Mouse (Mus musculus): ENCODE results near the gene Zdhhc9. TPM values are rescaled to one million over a fixed set of nuclear protein-coding genes. Genes with fewer than 3 reads are reported as not detected.

The Zdhhc9 gene
- polyA plus RNA-seq, 1 experiment from 2014 or later: 9.4 TPM

- WGBS: 86% methylated on average over 11 of the region's 11 CpGs
- no peak for ATAC-seq (ENCODE audit: low FRiP score, low read depth)
Observed at GRCm38 (mm10) chrX:48158229-48158919, 50.3 kb downstream of the Zdhhc9 start.

DNA sequence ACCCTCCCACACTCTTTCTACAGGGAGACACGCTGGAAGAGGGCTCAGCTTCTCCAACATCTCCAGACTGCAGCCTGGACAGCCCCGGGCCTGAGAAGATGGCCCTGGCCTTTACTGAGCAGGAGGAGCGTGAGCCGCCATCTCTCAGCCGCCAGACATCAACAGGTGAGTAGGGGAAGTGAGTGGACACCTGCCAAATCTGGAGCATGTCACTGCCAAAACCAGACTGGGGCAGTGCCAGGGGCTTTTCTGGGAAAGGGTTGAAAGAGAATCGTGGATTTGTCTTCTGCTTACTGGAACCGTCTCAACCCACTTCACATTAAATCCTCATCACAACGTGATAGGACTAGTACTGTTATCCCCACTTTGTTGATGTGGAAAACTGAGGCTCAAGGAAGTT, 51.3 kb downstream of the Zdhhc9 start:
- H3K4me3 ChIP-seq: no peak overlapping the region
- no peaks in the 10 kb centered on the region for H3K36me3 ChIP-seq
- H3K27me3 ChIP-seq: no peaks in the 10 kb centered on the region
- no peak overlapping the region for H3K27ac ChIP-seq (replicated peaks)
- H3K9me3 ChIP-seq: no peaks in the 10 kb centered on the region
- no peak overlapping the region for H3K9ac ChIP-seq
- 81% methylated on average over 8 of the region's 8 CpGs for WGBS
- ATAC-seq (ENCODE audit: low FRiP score, low read depth): no peak
- H3K4me1 ChIP-seq (replicated peaks): no peaks in the 10 kb centered on the region
- H3K4me2 ChIP-seq: no peak overlapping the region

More at GRCm38 (mm10) chrX:48158229-48158919, 50.3 kb downstream of the Zdhhc9 start:
- Histone ChIP-seq H3K27ac (replicated peaks) (no peak overlapping the region), H3K9ac (no peak overlapping the region), H3K4me1 (replicated peaks) (no peaks in the 10 kb centered on the region), H3K36me3 (no peaks in the 10 kb centered on the region), H3K4me3 (no peak overlapping the region), H3K9me3 (no peaks in the 10 kb centered on the region), H3K27me3 (no peaks in the 10 kb centered on the region), H3K4me2 (no peak overlapping the region)

- Histone ChIP-seq H3K4me1 (replicated peaks) (no peaks in the 10 kb centered on the region), H3K27me3 (no peaks in the 10 kb centered on the region), H3K4me3 (no peak overlapping the region), H3K36me3 (no peaks in the 10 kb centered on the region), H3K27ac (replicated peaks) (no peak overlapping the region), H3K9me3 (no peaks in the 10 kb centered on the region), H3K4me2 (no peak overlapping the region), H3K9ac (no peak overlapping the region)
- ATAC-seq (ENCODE audit: low FRiP score, low read depth): no peak
- WGBS: 89% methylated on average over 6 of the region's 6 CpGs
Observed at GRCm38 (mm10) chrX:48155489-48155888, 53.2 kb downstream of the Zdhhc9 start.

DNA sequence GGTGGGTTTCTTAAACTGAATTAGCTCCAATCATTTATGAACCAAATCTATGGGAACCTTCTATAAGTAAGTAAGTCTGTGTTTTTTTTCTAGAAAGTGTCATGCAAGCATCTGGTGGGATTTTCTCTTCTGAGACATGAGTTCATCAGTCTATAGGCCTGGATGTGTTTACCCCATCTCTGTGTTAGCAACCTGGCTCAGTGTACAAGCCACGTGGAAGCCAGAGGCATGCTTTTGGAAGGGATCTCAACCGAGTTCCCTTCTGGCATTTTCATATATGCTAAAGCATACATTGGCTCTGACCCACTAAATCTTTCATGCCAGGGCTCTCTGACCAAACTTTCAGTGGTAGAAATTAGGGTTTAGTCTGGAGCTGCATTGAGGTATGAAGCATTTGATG, 54.7 kb downstream of the Zdhhc9 start:
- H3K9ac ChIP-seq: no peak overlapping the region
- no peaks in the 10 kb centered on the region for H3K27me3 ChIP-seq
- H3K9me3 ChIP-seq: no peaks in the 10 kb centered on the region
- H3K4me1 ChIP-seq (replicated peaks): no peaks in the 10 kb centered on the region
- no peak overlapping the region for H3K4me3 ChIP-seq
- WGBS: 77% methylated on average over 2 of the region's 2 CpGs
- no peak overlapping the region for H3K27ac ChIP-seq (replicated peaks)
- ATAC-seq (ENCODE audit: low FRiP score, low read depth): no peak
- H3K36me3 ChIP-seq: no peaks in the 10 kb centered on the region
- H3K4me2 ChIP-seq: no peak overlapping the region

DNA sequence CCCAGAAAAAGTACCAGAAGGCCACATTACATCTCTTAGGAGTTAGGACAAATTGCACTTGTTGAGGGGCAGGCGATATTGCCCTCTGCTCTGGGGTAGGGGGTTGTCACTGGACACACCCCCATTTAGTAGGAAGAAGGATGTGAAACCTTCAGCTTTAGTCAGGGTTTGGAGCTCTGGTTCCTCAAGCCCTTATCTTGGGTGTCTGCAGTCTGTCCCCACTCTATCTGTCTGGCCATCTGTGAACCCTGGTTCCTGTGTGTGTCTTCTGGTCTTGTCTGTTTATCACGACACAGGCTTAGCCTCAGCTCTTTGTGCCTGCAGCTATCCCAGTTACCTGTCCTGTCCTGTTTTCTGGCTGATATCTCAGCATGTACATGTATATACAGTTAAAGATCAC, 55.3 kb downstream of the Zdhhc9 start:
- no peaks in the 10 kb centered on the region for H3K27me3 ChIP-seq
- H3K9me3 ChIP-seq: no peaks in the 10 kb centered on the region
- no peak overlapping the region for H3K4me3 ChIP-seq
- H3K27ac ChIP-seq (replicated peaks): no peak overlapping the region
- no peak for ATAC-seq (ENCODE audit: low FRiP score, low read depth)
- no peak overlapping the region for H3K9ac ChIP-seq
- no peak overlapping the region for H3K4me2 ChIP-seq
- no peaks in the 10 kb centered on the region for H3K4me1 ChIP-seq (replicated peaks)
- H3K36me3 ChIP-seq: no peaks in the 10 kb centered on the region
- 81% methylated on average over 2 of the region's 2 CpGs for WGBS

DNA sequence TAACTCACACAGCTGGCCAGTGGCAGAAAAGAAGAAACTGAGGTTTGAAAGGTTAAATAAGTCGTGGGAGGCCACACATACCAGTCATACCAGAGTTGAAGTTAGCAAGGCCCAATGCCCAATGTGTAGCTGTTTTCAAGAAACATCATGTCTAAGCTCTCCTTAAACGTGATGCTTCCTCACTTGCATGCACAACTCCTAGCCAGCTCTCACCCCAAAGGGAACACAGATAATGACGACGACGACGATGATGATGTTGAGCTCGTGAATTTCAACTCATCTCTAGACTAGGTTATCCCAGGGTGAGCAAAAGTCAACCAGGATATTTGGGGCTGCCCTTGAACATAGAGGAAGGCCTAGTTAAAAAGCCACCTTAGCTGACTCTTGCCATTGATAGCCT, 56.6 kb downstream of the Zdhhc9 start:
- H3K4me3 ChIP-seq: no peak overlapping the region
- no peaks in the 10 kb centered on the region for H3K27me3 ChIP-seq
- H3K4me2 ChIP-seq: no peak overlapping the region
- no peaks in the 10 kb centered on the region for H3K9me3 ChIP-seq
- ATAC-seq (ENCODE audit: low FRiP score, low read depth): no peak
- no peaks in the 10 kb centered on the region for H3K4me1 ChIP-seq (replicated peaks)
- 79% methylated on average over 7 of the region's 7 CpGs for WGBS
- H3K27ac ChIP-seq (replicated peaks): no peak overlapping the region
- H3K9ac ChIP-seq: no peak overlapping the region
- no peaks in the 10 kb centered on the region for H3K36me3 ChIP-seq

- H3K27ac ChIP-seq (replicated peaks): no peak overlapping the region
- no peaks in the 10 kb centered on the region for H3K9me3 ChIP-seq
- H3K4me2 ChIP-seq: no peak overlapping the region
- no peak overlapping the region for H3K4me3 ChIP-seq
- no peak for ATAC-seq (ENCODE audit: low FRiP score, low read depth)
- no peaks in the 10 kb centered on the region for H3K36me3 ChIP-seq
- H3K27me3 ChIP-seq: no peaks in the 10 kb centered on the region
- H3K4me1 ChIP-seq (replicated peaks): no peaks in the 10 kb centered on the region
- WGBS: 96% methylated on average over 7 of the region's 7 CpGs
- no peak overlapping the region for H3K9ac ChIP-seq
Observed at GRCm38 (mm10) chrX:48147741-48148186, 60.9 kb downstream of the Zdhhc9 start.

GRCm38 (mm10) chrX:48147226-48147625, 61.5 kb downstream of the Zdhhc9 start:
- Histone ChIP-seq H3K4me3 (no peak overlapping the region), H3K9ac (no peak overlapping the region), H3K36me3 (no peaks in the 10 kb centered on the region), H3K27ac (replicated peaks) (no peak overlapping the region), H3K9me3 (no peaks in the 10 kb centered on the region), H3K4me1 (replicated peaks) (no peaks in the 10 kb centered on the region), H3K27me3 (no peaks in the 10 kb centered on the region), H3K4me2 (no peak overlapping the region)
- no peak for ATAC-seq (ENCODE audit: low FRiP score, low read depth)
- 83% methylated on average over 2 of the region's 2 CpGs for WGBS

DNA sequence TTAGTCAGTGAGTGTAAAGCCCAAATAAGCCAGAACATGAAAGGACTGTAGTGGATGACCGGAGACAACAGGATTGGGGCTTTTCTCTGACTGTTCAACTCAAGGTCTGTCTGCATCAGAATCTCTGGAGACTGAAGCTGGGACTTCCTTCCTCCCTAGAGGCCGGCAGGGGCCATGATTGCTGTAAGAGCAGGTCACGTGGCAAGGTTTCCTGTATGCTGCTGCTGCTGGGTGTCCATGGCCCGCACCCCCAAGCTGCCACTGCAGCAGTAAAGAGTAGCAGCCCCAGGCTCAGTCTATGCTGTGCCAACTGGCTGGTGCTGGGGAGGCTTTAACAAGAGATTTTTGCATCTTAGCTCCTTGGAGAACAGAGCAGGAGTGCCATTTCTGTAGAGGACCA, 62.4 kb downstream of the Zdhhc9 start, which contains the start of gene Sash3:
Gene Sash3 (plus strand): TSS at position 175 of the 400 bp plus-strand sequence.
- no peak for ATAC-seq (ENCODE audit: low FRiP score, low read depth)
- H3K36me3 ChIP-seq: no peaks in the 10 kb centered on the region
- WGBS: 95% methylated on average over 4 of the region's 4 CpGs
- H3K9me3 ChIP-seq: no peaks in the 10 kb centered on the region
- no peak within 1 kb of the TSS for H3K9ac ChIP-seq
- H3K4me3 ChIP-seq: no peak within 1 kb of the TSS
- H3K4me1 ChIP-seq (replicated peaks): no peaks in the 10 kb centered on the region
- H3K27me3 ChIP-seq: no peaks in the 10 kb centered on the region
- H3K27ac ChIP-seq (replicated peaks): no peak within 1 kb of the TSS
- H3K4me2 ChIP-seq: no peak within 1 kb of the TSS

GRCm38 (mm10) chrX:48143415-48144335, 65.0 kb downstream of the Zdhhc9 start:
- 0 out of 2 replicates have a peak, but pooled peaks cover 9% of the 10 kb centered on the region for H3K4me1 ChIP-seq (replicated peaks)
- no peaks in the 10 kb centered on the region for H3K27me3 ChIP-seq
- 0 out of 2 replicates have a peak overlapping the region, but pooled peaks have one; percentile 19 for H3K4me2 ChIP-seq
- WGBS: 67% methylated on average over 25 of the region's 26 CpGs
- no peak overlapping the region for H3K27ac ChIP-seq (replicated peaks)
- ATAC-seq (ENCODE audit: low FRiP score, low read depth): no peak
- H3K9ac ChIP-seq: no peak overlapping the region
- H3K36me3 ChIP-seq: no peaks in the 10 kb centered on the region
- H3K9me3 ChIP-seq: no peaks in the 10 kb centered on the region
- H3K4me3 ChIP-seq: no peak overlapping the region

- Histone ChIP-seq H3K4me1 (replicated peaks) (0 out of 2 replicates have a peak, but pooled peaks cover 9% of the 10 kb centered on the region), H3K9ac (no peak overlapping the region), H3K4me2 (no peak overlapping the region), H3K4me3 (no peak overlapping the region), H3K27ac (replicated peaks) (no peak overlapping the region), H3K27me3 (no peaks in the 10 kb centered on the region), H3K9me3 (no peaks in the 10 kb centered on the region), H3K36me3 (no peaks in the 10 kb centered on the region)
- no peak for ATAC-seq (ENCODE audit: low FRiP score, low read depth)
- 74% methylated on average over 6 of the region's 6 CpGs for WGBS
Observed at GRCm38 (mm10) chrX:48141481-48141880, 67.2 kb downstream of the Zdhhc9 start.

GRCm38 (mm10) chrX:48140286-48140877, 68.3 kb downstream of the Zdhhc9 start:
- ATAC-seq (ENCODE audit: low FRiP score, low read depth): no peak
- H3K36me3 ChIP-seq: no peaks in the 10 kb centered on the region
- 0 out of 2 replicates have a peak, but pooled peaks cover 9% of the 10 kb centered on the region for H3K4me1 ChIP-seq (replicated peaks)
- 69% methylated on average over 3 of the region's 3 CpGs for WGBS
- no peak overlapping the region for H3K4me3 ChIP-seq
- no peak overlapping the region for H3K27ac ChIP-seq (replicated peaks)
- no peaks in the 10 kb centered on the region for H3K27me3 ChIP-seq
- no peak overlapping the region for H3K9ac ChIP-seq
- H3K4me2 ChIP-seq: no peak overlapping the region
- H3K9me3 ChIP-seq: no peaks in the 10 kb centered on the region
